Mouse (Mus musculus) heart, postnatal 0 days (tissue): ENCODE measurements at regions not wholly inside any gene's neighbourhood (a gene's known extent, or its start where the extent isn't known, plus 50 kb on each side); places are given as distances from the start of the nearest gene placed in this dataset.

Experiments used
- CTCF ChIP-seq: IDR thresholded peaks from 2 replicates; pipeline ENCODE4 v1.5.1; 2016; ENCODE audit warnings: antibody characterized with exemption, control low read depth, low read depth
- EP300 ChIP-seq: IDR thresholded peaks from 2 replicates; pipeline ENCODE4 v1.6.1; 2016; ENCODE audit warnings: antibody characterized with exemption, low read depth

DNA sequence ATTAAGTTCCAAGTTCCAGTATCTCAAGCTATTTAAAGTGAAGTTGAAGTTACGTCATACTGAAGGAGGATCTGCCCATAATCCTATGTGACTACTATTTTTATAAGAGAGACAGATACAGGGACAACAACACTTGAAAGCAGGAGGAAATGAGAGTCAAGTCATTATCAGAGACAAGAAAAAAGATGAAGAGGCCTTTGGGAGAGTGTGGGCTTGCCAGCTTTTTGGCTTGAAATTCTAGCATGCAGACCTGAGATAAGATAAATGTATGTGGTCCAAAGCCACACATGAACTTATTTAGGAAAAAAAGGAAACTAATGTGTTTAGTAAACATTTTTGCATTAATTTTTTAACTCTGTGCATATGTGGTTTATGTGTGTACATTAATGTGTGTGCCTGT, 581.0 kb downstream of the Stpg2 start:
- TF ChIP-seq CTCF: no peak
- TF ChIP-seq EP300: no peak
